Mouse (Mus musculus): ENCODE data around the gene Vps50. TPM values are rescaled to one million over a fixed set of nuclear protein-coding genes. Genes with fewer than 3 reads are reported as not detected.
"Not testable (repeated sequence)": the region's sequence is repeated elsewhere in the genome, so short reads cannot be mapped to it uniquely, and the experiment has no call there.

The Vps50 gene
- 35.6 and 48.2 TPM in 2 replicates for total RNA-seq (2017)

GRCm38 (mm10) chr6:3498162-3498848 is at the start of gene Vps50, which contains the start of gene Hepacam2:
Gene Vps50 (plus strand): TSS chr6:3498382.
Gene Hepacam2 (minus strand): TSS chr6:3498298.
- ATAC-seq (replicated peaks in 1 of 2; ENCODE audit: insufficient read depth in 1 of 2, low FRiP score in 2 of 2, low TSS enrichment in 1 of 2, low read depth in 1 of 2, poor library complexity in 2 of 2, severe bottlenecking in 2 of 2), result peak; percentile 100

- ATAC-seq (replicated peaks in 1 of 2; ENCODE audit: insufficient read depth in 1 of 2, low FRiP score in 2 of 2, low TSS enrichment in 1 of 2, low read depth in 1 of 2, poor library complexity in 2 of 2, severe bottlenecking in 2 of 2), result no peak
Observed at GRCm38 (mm10) chr6:3454421-3454820, 43.8 kb upstream of the Vps50 start.

- no peak for ATAC-seq (replicated peaks in 1 of 2; ENCODE audit: insufficient read depth in 1 of 2, low FRiP score in 2 of 2, low TSS enrichment in 1 of 2, low read depth in 1 of 2, poor library complexity in 2 of 2, severe bottlenecking in 2 of 2)
Observed at GRCm38 (mm10) chr6:3455944-3456536, 42.1 kb upstream of the Vps50 start.

- no peak for ATAC-seq (replicated peaks in 1 of 2; ENCODE audit: insufficient read depth in 1 of 2, low FRiP score in 2 of 2, low TSS enrichment in 1 of 2, low read depth in 1 of 2, poor library complexity in 2 of 2, severe bottlenecking in 2 of 2)
Observed at GRCm38 (mm10) chr6:3463026-3463425, 35.2 kb upstream of the Vps50 start.

GRCm38 (mm10) chr6:3463594-3463993 is 34.6 kb upstream of the Vps50 start:
- no peak for ATAC-seq (replicated peaks in 1 of 2; ENCODE audit: insufficient read depth in 1 of 2, low FRiP score in 2 of 2, low TSS enrichment in 1 of 2, low read depth in 1 of 2, poor library complexity in 2 of 2, severe bottlenecking in 2 of 2)

- ATAC-seq (replicated peaks in 1 of 2; ENCODE audit: insufficient read depth in 1 of 2, low FRiP score in 2 of 2, low TSS enrichment in 1 of 2, low read depth in 1 of 2, poor library complexity in 2 of 2, severe bottlenecking in 2 of 2), result no peak
Observed at GRCm38 (mm10) chr6:3468627-3469026, 29.6 kb upstream of the Vps50 start.

- ATAC-seq (replicated peaks in 1 of 2; ENCODE audit: insufficient read depth in 1 of 2, low FRiP score in 2 of 2, low TSS enrichment in 1 of 2, low read depth in 1 of 2, poor library complexity in 2 of 2, severe bottlenecking in 2 of 2), result no peak
Observed at GRCm38 (mm10) chr6:3470706-3471105, 27.5 kb upstream of the Vps50 start.

- no peak for ATAC-seq (replicated peaks in 1 of 2; ENCODE audit: insufficient read depth in 1 of 2, low FRiP score in 2 of 2, low TSS enrichment in 1 of 2, low read depth in 1 of 2, poor library complexity in 2 of 2, severe bottlenecking in 2 of 2)
Observed at GRCm38 (mm10) chr6:3476299-3476698, 21.9 kb upstream of the Vps50 start.

GRCm38 (mm10) chr6:3479853-3480252 is 18.3 kb upstream of the Vps50 start:
- no peak for ATAC-seq (replicated peaks in 1 of 2; ENCODE audit: insufficient read depth in 1 of 2, low FRiP score in 2 of 2, low TSS enrichment in 1 of 2, low read depth in 1 of 2, poor library complexity in 2 of 2, severe bottlenecking in 2 of 2)

GRCm38 (mm10) chr6:3481705-3482104 is 16.5 kb upstream of the Vps50 start:
- ATAC-seq (replicated peaks in 1 of 2; ENCODE audit: insufficient read depth in 1 of 2, low FRiP score in 2 of 2, low TSS enrichment in 1 of 2, low read depth in 1 of 2, poor library complexity in 2 of 2, severe bottlenecking in 2 of 2), result peak; percentile 25 to 32; a peak in 1 of 4 replicates

- ATAC-seq (replicated peaks in 1 of 2; ENCODE audit: insufficient read depth in 1 of 2, low FRiP score in 2 of 2, low TSS enrichment in 1 of 2, low read depth in 1 of 2, poor library complexity in 2 of 2, severe bottlenecking in 2 of 2), result no peak; a peak in 1 of 4 replicates
Observed at GRCm38 (mm10) chr6:3485133-3485532, 13.0 kb upstream of the Vps50 start.

- ATAC-seq (replicated peaks in 1 of 2; ENCODE audit: insufficient read depth in 1 of 2, low FRiP score in 2 of 2, low TSS enrichment in 1 of 2, low read depth in 1 of 2, poor library complexity in 2 of 2, severe bottlenecking in 2 of 2), result no peak
Observed at GRCm38 (mm10) chr6:3487355-3487754, 10.8 kb upstream of the Vps50 start.

GRCm38 (mm10) chr6:3494285-3494684 is 3.9 kb upstream of the Vps50 start:
- no peak for ATAC-seq (replicated peaks in 1 of 2; ENCODE audit: insufficient read depth in 1 of 2, low FRiP score in 2 of 2, low TSS enrichment in 1 of 2, low read depth in 1 of 2, poor library complexity in 2 of 2, severe bottlenecking in 2 of 2)

GRCm38 (mm10) chr6:3496210-3496609 is 2.0 kb upstream of the Vps50 start:
- peak in 1 of 2 experiments; percentile 53; a peak in 1 of 4 replicates for ATAC-seq (replicated peaks in 1 of 2; ENCODE audit: insufficient read depth in 1 of 2, low FRiP score in 2 of 2, low TSS enrichment in 1 of 2, low read depth in 1 of 2, poor library complexity in 2 of 2, severe bottlenecking in 2 of 2)

- ATAC-seq (replicated peaks in 1 of 2; ENCODE audit: insufficient read depth in 1 of 2, low FRiP score in 2 of 2, low TSS enrichment in 1 of 2, low read depth in 1 of 2, poor library complexity in 2 of 2, severe bottlenecking in 2 of 2), result no peak
Observed at GRCm38 (mm10) chr6:3500286-3500685, 2.1 kb downstream of the Vps50 start.

GRCm38 (mm10) chr6:3505289-3505688 is 7.1 kb downstream of the Vps50 start:
- ATAC-seq (replicated peaks in 1 of 2; ENCODE audit: insufficient read depth in 1 of 2, low FRiP score in 2 of 2, low TSS enrichment in 1 of 2, low read depth in 1 of 2, poor library complexity in 2 of 2, severe bottlenecking in 2 of 2), result no peak

GRCm38 (mm10) chr6:3507078-3507477 is 8.9 kb downstream of the Vps50 start:
- no peak for ATAC-seq (replicated peaks in 1 of 2; ENCODE audit: insufficient read depth in 1 of 2, low FRiP score in 2 of 2, low TSS enrichment in 1 of 2, low read depth in 1 of 2, poor library complexity in 2 of 2, severe bottlenecking in 2 of 2)

- ATAC-seq (replicated peaks in 1 of 2; ENCODE audit: insufficient read depth in 1 of 2, low FRiP score in 2 of 2, low TSS enrichment in 1 of 2, low read depth in 1 of 2, poor library complexity in 2 of 2, severe bottlenecking in 2 of 2), result not testable (repeated sequence)
Observed at GRCm38 (mm10) chr6:3508151-3508550, 10.0 kb downstream of the Vps50 start.

GRCm38 (mm10) chr6:3509782-3510181 is 11.6 kb downstream of the Vps50 start:
- peak; percentile 88 to 89 for ATAC-seq (replicated peaks in 1 of 2; ENCODE audit: insufficient read depth in 1 of 2, low FRiP score in 2 of 2, low TSS enrichment in 1 of 2, low read depth in 1 of 2, poor library complexity in 2 of 2, severe bottlenecking in 2 of 2)
